Mouse (Mus musculus): ENCODE measurements around the gene Eif2ak2. TPM values are rescaled to one million over a fixed set of nuclear protein-coding genes. Genes with fewer than 3 reads are reported as not detected.

Eif2ak2 gene
- polyA plus RNA-seq (2015; fragmentation: Nextera tagmentation; extraction: Ambion mirVana), result 11.1 and 11.4 TPM in 2 replicates

- H3K9me3 ChIP-seq (ENCODE audit: low read length), result no peaks in the 10 kb centered on the region
- H3K4me3 ChIP-seq (ENCODE audit: low read depth, low read length), result peak within 1 kb of the TSS; percentile 63
- H3K27ac ChIP-seq (ENCODE audit: low read length), result peak within 1 kb of the TSS; percentile 79
- peak within 1 kb of the TSS; percentile 49 for H3K9ac ChIP-seq (replicated peaks; ENCODE audit: low read depth)
- no peaks in the 10 kb centered on the region; the same call in 1 of the 2 replicates for H3K36me3 ChIP-seq (ENCODE audit: insufficient read depth, low read length)
- TF ChIP-seq EP300 (IDR thresholded peaks at IDR 0.05) (no peak), CTCF (IDR thresholded peaks at IDR 0.05) (no peak)
- H3K4me1 ChIP-seq (ENCODE audit: insufficient read depth, low read depth, low read length), result peaks cover 8% of the 10 kb centered on the region; the same call in 1 of the 2 replicates
- DNase-seq (ENCODE audit: low spot score) (peak; percentile 96), ATAC-seq (peak; percentile 99)
- no peaks in the 10 kb centered on the region for H3K27me3 ChIP-seq (replicated peaks; ENCODE audit: insufficient read depth, low read length)
- under 1% methylated on average over 28 of the region's 28 CpGs for WGBS
- H3K4me2 ChIP-seq (replicated peaks; ENCODE audit: low read depth, low read length), result peak within 1 kb of the TSS; percentile 65
These were observed at the start of gene Eif2ak2 for GRCm38 (mm10) chr17:78882401-78883112. Gene Eif2ak2, minus strand, starts transcription at chr17:78882573.

DNA sequence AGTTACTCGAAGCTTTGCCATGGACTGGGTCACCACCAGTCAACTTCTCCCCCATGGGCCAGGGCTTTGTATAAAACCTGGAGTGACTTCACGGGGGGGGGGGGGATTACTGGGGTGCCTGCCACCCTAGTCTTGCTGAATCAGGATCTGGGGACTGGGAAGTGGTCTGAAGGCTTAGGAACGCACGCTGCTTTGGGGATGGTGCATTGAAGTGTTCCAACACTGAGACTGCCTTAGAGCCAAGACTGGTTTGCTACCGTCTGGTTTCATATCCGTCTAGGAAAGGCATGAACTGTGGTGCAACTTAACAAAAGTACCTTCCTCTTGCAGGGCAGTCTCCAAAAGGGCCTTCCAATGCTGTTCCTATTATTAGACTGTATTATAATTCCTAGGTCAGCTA is 35.3 kb upstream of the Eif2ak2 start:
- Histone ChIP-seq H3K27ac (ENCODE audit: low read length) (no peak overlapping the region), H3K9ac (replicated peaks; ENCODE audit: low read depth) (no peak overlapping the region), H3K27me3 (replicated peaks; ENCODE audit: insufficient read depth, low read length) (no peaks in the 10 kb centered on the region), H3K4me2 (replicated peaks; ENCODE audit: low read depth, low read length) (no peak overlapping the region), H3K4me3 (ENCODE audit: low read depth, low read length) (no peak overlapping the region), H3K36me3 (ENCODE audit: insufficient read depth, low read length) (peaks cover 12% of the 10 kb centered on the region), H3K9me3 (ENCODE audit: low read length) (no peaks in the 10 kb centered on the region), H3K4me1 (ENCODE audit: insufficient read depth, low read depth, low read length) (peaks cover 5% of the 10 kb centered on the region; the same call in 1 of the 2 replicates)
- DNase-seq (ENCODE audit: low spot score), result no peak
- ATAC-seq, result no peak
- 39% methylated on average over 6 of the region's 6 CpGs for WGBS
- TF ChIP-seq EP300 (IDR thresholded peaks at IDR 0.05), result no peak
- no peak for TF ChIP-seq CTCF (IDR thresholded peaks at IDR 0.05)

GRCm38 (mm10) chr17:78916899-78917298 is 34.5 kb upstream of the Eif2ak2 start:
- 2% methylated on average over 11 of the region's 11 CpGs for WGBS
- ATAC-seq (no peak), DNase-seq (ENCODE audit: low spot score) (no peak)
- H3K4me2 ChIP-seq (replicated peaks; ENCODE audit: low read depth, low read length), result peak overlapping the region; percentile 84
- H3K27me3 ChIP-seq (replicated peaks; ENCODE audit: insufficient read depth, low read length), result no peaks in the 10 kb centered on the region
- peaks cover 12% of the 10 kb centered on the region for H3K36me3 ChIP-seq (ENCODE audit: insufficient read depth, low read length)
- peaks cover 5% of the 10 kb centered on the region; the same call in 1 of the 2 replicates for H3K4me1 ChIP-seq (ENCODE audit: insufficient read depth, low read depth, low read length)
- H3K9me3 ChIP-seq (ENCODE audit: low read length), result no peaks in the 10 kb centered on the region
- peak overlapping the region; percentile 67 for H3K4me3 ChIP-seq (ENCODE audit: low read depth, low read length)
- H3K27ac ChIP-seq (ENCODE audit: low read length), result peak overlapping the region; percentile 88
- TF ChIP-seq CTCF (IDR thresholded peaks at IDR 0.05), result no peak
- no peak for TF ChIP-seq EP300 (IDR thresholded peaks at IDR 0.05)
- H3K9ac ChIP-seq (replicated peaks; ENCODE audit: low read depth), result peak overlapping the region; percentile 60

DNA sequence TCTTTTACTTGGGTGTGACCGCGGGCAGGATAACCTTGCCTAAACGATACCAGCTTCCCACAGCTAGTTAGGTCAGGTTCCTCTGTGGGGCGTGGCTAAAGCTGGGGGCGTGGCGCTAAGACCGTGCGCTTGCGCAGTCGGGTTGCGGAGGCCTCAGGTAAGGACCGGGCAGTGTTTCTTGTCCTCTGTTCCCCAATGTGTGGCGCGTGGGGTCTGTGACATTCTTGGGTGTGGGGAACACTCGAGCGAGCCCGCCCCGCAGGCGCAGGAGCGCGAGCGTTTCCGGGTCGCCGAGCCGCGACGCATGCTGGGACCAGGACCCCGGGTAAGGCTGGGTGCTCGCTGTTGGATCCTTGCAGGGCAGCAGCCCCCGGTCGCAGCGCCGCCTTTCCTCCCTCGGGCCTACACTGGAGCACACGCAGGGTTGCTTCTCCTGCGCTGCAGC is 34.0 kb upstream of the Eif2ak2 start, which contains the start of gene Cebpzos:
Gene Cebpzos, plus strand, starts transcription at position 132 of the 445 bp plus-strand sequence.
- H3K27ac ChIP-seq (ENCODE audit: low read length), result peak within 1 kb of the TSS; percentile 88
- under 1% methylated on average over 37 of the region's 37 CpGs for WGBS
- H3K4me1 ChIP-seq (ENCODE audit: insufficient read depth, low read depth, low read length), result peaks cover 5% of the 10 kb centered on the region; the same call in 1 of the 2 replicates
- H3K9me3 ChIP-seq (ENCODE audit: low read length), result no peaks in the 10 kb centered on the region
- H3K9ac ChIP-seq (replicated peaks; ENCODE audit: low read depth), result peak within 1 kb of the TSS; percentile 60
- DNase-seq (ENCODE audit: low spot score), result peak; percentile 92
- peak; percentile 96 for ATAC-seq
- H3K36me3 ChIP-seq (ENCODE audit: insufficient read depth, low read length), result peaks cover 12% of the 10 kb centered on the region
- no peak; the same call in 1 of the 2 replicates for TF ChIP-seq CTCF (IDR thresholded peaks at IDR 0.05)
- TF ChIP-seq EP300 (IDR thresholded peaks at IDR 0.05), result no peak
- H3K4me2 ChIP-seq (replicated peaks; ENCODE audit: low read depth, low read length), result peak within 1 kb of the TSS; percentile 84
- H3K4me3 ChIP-seq (ENCODE audit: low read depth, low read length), result peak within 1 kb of the TSS; percentile 67
- H3K27me3 ChIP-seq (replicated peaks; ENCODE audit: insufficient read depth, low read length), result no peaks in the 10 kb centered on the region

DNA sequence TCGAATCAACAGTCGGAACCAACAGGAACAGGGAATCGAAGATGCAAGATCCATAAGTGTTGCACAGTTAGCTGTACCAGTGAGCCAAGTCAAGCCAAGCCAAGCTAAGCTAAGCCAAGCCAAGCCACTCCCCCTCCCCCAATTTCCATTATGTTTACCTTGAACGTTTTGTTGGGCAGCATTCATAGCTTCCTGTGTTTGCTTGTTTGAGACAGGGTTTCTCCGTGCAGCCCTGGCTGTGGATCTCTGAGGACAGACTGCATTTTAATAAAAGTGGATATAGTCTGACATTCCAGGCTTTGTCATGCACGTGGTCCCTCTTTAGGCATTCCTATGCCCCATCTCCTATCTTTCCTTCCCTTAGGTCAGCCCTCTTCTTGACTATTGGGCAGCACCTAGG is 33.4 kb upstream of the Eif2ak2 start:
- peaks cover 5% of the 10 kb centered on the region; the same call in 1 of the 2 replicates for H3K4me1 ChIP-seq (ENCODE audit: insufficient read depth, low read depth, low read length)
- peak overlapping the region; percentile 60; the same call in 1 of the 2 replicates for H3K9ac ChIP-seq (replicated peaks; ENCODE audit: low read depth)
- peaks cover 12% of the 10 kb centered on the region for H3K36me3 ChIP-seq (ENCODE audit: insufficient read depth, low read length)
- H3K4me2 ChIP-seq (replicated peaks; ENCODE audit: low read depth, low read length), result peak overlapping the region; percentile 84
- TF ChIP-seq EP300 (IDR thresholded peaks at IDR 0.05), result no peak
- TF ChIP-seq CTCF (IDR thresholded peaks at IDR 0.05), result no peak
- no peaks in the 10 kb centered on the region for H3K27me3 ChIP-seq (replicated peaks; ENCODE audit: insufficient read depth, low read length)
- DNase-seq (ENCODE audit: low spot score) (no peak), ATAC-seq (no peak)
- peak overlapping the region; percentile 67 for H3K4me3 ChIP-seq (ENCODE audit: low read depth, low read length)
- H3K9me3 ChIP-seq (ENCODE audit: low read length), result no peaks in the 10 kb centered on the region
- WGBS, result 51% methylated on average over 6 of the region's 6 CpGs
- peak overlapping the region; percentile 88; the same call in 1 of the 2 replicates for H3K27ac ChIP-seq (ENCODE audit: low read length)

DNA sequence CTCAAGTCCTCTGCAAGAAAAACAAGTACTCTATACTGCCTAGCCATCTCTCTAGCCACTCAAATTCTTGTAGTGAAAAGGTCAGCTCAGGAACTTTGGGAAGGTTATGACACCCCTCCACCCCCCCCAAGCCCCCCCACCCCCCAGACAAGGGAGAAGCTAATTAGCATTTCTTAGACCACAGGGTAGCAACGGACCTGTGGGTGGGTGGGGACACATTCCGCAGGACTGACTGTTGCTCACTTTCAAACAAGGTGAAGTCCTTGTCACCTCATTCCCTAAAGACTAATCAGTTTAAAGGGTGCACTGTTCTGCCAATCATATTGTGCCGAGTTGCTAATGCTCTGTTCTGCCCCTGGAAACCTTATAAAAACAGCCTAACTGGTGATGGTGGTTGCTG is 31.5 kb upstream of the Eif2ak2 start:
- Histone ChIP-seq H3K27ac (ENCODE audit: low read length) (no peak overlapping the region), H3K4me1 (ENCODE audit: insufficient read depth, low read depth, low read length) (peaks cover 5% of the 10 kb centered on the region; the same call in 1 of the 2 replicates), H3K9me3 (ENCODE audit: low read length) (no peaks in the 10 kb centered on the region), H3K4me2 (replicated peaks; ENCODE audit: low read depth, low read length) (no peak overlapping the region), H3K4me3 (ENCODE audit: low read depth, low read length) (no peak overlapping the region), H3K9ac (replicated peaks; ENCODE audit: low read depth) (no peak overlapping the region), H3K36me3 (ENCODE audit: insufficient read depth, low read length) (no peaks in the 10 kb centered on the region), H3K27me3 (replicated peaks; ENCODE audit: insufficient read depth, low read length) (no peaks in the 10 kb centered on the region)
- WGBS, result 82% methylated on average over 3 of the region's 3 CpGs
- ATAC-seq (no peak), DNase-seq (ENCODE audit: low spot score) (no peak)
- no peak for TF ChIP-seq EP300 (IDR thresholded peaks at IDR 0.05)
- TF ChIP-seq CTCF (IDR thresholded peaks at IDR 0.05), result no peak
